Comparison of ENCODE assay signal across 8 mouse cellular contexts in genomic region chr5:111958226-111958625, GRCm38 (mm10).
DNase-seq lines count a peak whose midpoint lies in the region; ATAC-seq lines count a peak whose summit lies in the region.
"Had no signal": no experiment of that assay in that cellular context is flagged by ENCODE, and none has a peak within 500 bp of the region (broad histone marks: within the 10 kb centered on the region; RNA-seq: fewer than 3 reads in every experiment).

No protein-coding gene starts in this region.

- 28% methylated on average over 17 of the region's 17 CpGs for WGBS in forebrain, embryonic 12.5 days
- 45% methylated on average over 17 of the region's 17 CpGs for WGBS in kidney, embryonic 14.5 days
- WGBS in midbrain, embryonic 12.5 days: 28% methylated on average over 17 of the region's 17 CpGs

- peaks cover 11% of the 10 kb centered on the region for H3K27me3 ChIP-seq in forebrain, embryonic 12.5 days
- H3K27me3 ChIP-seq in kidney, embryonic 14.5 days (ENCODE audit: control insufficient read depth, insufficient read depth, low read length): peaks cover 3% of the 10 kb centered on the region; the same call in 1 of the 2 replicates
- peaks cover 32% of the 10 kb centered on the region for H3K27me3 ChIP-seq in midbrain, embryonic 12.5 days

- no peaks in the 10 kb centered on the region for H3K36me3 ChIP-seq in forebrain, embryonic 12.5 days (replicated peaks)
- no peaks in the 10 kb centered on the region for H3K36me3 ChIP-seq in kidney, embryonic 14.5 days (ENCODE audit: control insufficient read depth, insufficient read depth, low read length)
- H3K36me3 ChIP-seq in midbrain, embryonic 12.5 days: no peaks in the 10 kb centered on the region
- H3K36me3 ChIP-seq: limb, embryonic 15.5 days had no signal

- no peak overlapping the region for H3K9ac ChIP-seq in forebrain, embryonic 12.5 days
- H3K9ac ChIP-seq in kidney, embryonic 14.5 days (ENCODE audit: low read depth, low read length): no peak overlapping the region
- H3K9ac ChIP-seq in midbrain, embryonic 12.5 days (replicated peaks): no peak overlapping the region
- H3K9ac ChIP-seq: limb, embryonic 15.5 days had no signal

- peak; percentile 97 for DNase-seq in Muller cell, postnatal 12 days (ENCODE audit: inconsistent ontology term)
- DNase-seq in adrenal gland, postnatal 36 days: peak; percentile 40 to 60
- no peak for DNase-seq in c-Kit-positive CD71-positive TER-119-positive erythroid progenitor cells, embryonic 14.5 days (ENCODE audit: low spot score)
- no peak for DNase-seq in thymus, postnatal 10 days (ENCODE audit: low spot score in 2 of 2)

- no peak overlapping the region for H3K4me3 ChIP-seq in forebrain, embryonic 12.5 days (replicated peaks)
- H3K4me3 ChIP-seq in kidney, embryonic 14.5 days (ENCODE audit: low read length): no peak overlapping the region
- no peak overlapping the region for H3K4me3 ChIP-seq in midbrain, embryonic 12.5 days
- H3K4me3 ChIP-seq: limb, embryonic 15.5 days had no signal

- H3K27ac ChIP-seq in forebrain, embryonic 12.5 days: no peak overlapping the region
- no peak overlapping the region for H3K27ac ChIP-seq in kidney, embryonic 14.5 days (ENCODE audit: low read depth, low read length)
- 0 out of 2 replicates have a peak overlapping the region, but pooled peaks have one; percentile 25 for H3K27ac ChIP-seq in midbrain, embryonic 12.5 days (replicated peaks)
- H3K27ac ChIP-seq: limb, embryonic 15.5 days had no signal

- H3K9me3 ChIP-seq in forebrain, embryonic 12.5 days: no peaks in the 10 kb centered on the region
- H3K9me3 ChIP-seq in kidney, embryonic 14.5 days (ENCODE audit: control insufficient read depth, low read length): no peaks in the 10 kb centered on the region
- no peaks in the 10 kb centered on the region for H3K9me3 ChIP-seq in midbrain, embryonic 12.5 days
- H3K9me3 ChIP-seq: limb, embryonic 15.5 days had no signal

- 0 out of 2 replicates have a peak, but pooled peaks have one; percentile 20 for ATAC-seq in forebrain, embryonic 12.5 days (ENCODE audit: low FRiP score)
- ATAC-seq in kidney, embryonic 14.5 days (ENCODE audit: low FRiP score, low TSS enrichment): no peak
- peak; percentile 38; the same call in 1 of the 2 replicates for ATAC-seq in midbrain, embryonic 12.5 days (ENCODE audit: low FRiP score, low read depth)

- peaks cover 19% of the 10 kb centered on the region for H3K4me1 ChIP-seq in forebrain, embryonic 12.5 days
- no peaks in the 10 kb centered on the region; the same call in 1 of the 2 replicates for H3K4me1 ChIP-seq in kidney, embryonic 14.5 days (ENCODE audit: control insufficient read depth, insufficient read depth, low read length)
- H3K4me1 ChIP-seq in midbrain, embryonic 12.5 days: peaks cover 18% of the 10 kb centered on the region
- H3K4me1 ChIP-seq: limb, embryonic 15.5 days had no signal

- H3K4me2 ChIP-seq in forebrain, embryonic 12.5 days: peak overlapping the region; percentile 30
- peak overlapping the region; percentile 4; the same call in 1 of the 2 replicates for H3K4me2 ChIP-seq in kidney, embryonic 14.5 days (replicated peaks; ENCODE audit: low read depth, low read length)
- peak overlapping the region; percentile 46 for H3K4me2 ChIP-seq in midbrain, embryonic 12.5 days (replicated peaks)
- H3K4me2 ChIP-seq: limb, embryonic 15.5 days had no signal

Comparison
In these comparisons a context has a peak if more than half of its experiments do, and no peak if none do; other contexts are left out.
1. DNase-seq: peak in Muller cell, postnatal 12 days (single experiment) and adrenal gland, postnatal 36 days (2 of 2); none in c-Kit-positive CD71-positive TER-119-positive erythroid progenitor cells, embryonic 14.5 days (single experiment) and thymus, postnatal 10 days (0 of 2).
2. Peak in every context shown above with its lines, with median percentiles within 50 percentile points of each other: H3K4me2 ChIP-seq.